Mouse (Mus musculus): ENCODE results near the gene Cited4.

Cited4 gene

GRCm38 (mm10) chr4:120666358-120667024 lies at the start of gene Cited4:
Gene Cited4, plus strand, starts transcription at chr4:120666572.
- peak; percentile 96 for DNase-seq

DNA sequence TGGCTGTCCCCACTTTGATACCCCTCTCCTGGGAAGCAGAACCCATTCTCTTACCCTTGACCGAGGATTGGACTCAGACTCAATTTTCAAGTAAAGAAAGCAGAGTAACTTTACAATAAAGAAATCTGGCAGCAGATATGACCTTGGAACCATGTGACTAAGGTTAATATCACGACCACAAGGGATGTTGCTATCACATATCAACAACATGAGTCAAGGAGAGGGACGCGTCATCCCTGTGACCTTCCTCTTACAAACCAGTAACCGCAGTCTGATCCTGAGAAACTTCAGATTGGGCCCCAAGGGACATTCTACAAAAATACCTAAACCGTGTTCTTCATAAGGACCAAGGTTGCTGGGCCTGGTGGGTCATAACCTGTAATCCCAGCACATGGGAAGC lies 38.6 kb upstream of the Cited4 start:
- no peak for DNase-seq

- no peak for DNase-seq
Observed at GRCm38 (mm10) chr4:120630218-120630931, 36.0 kb upstream of the Cited4 start.

DNA sequence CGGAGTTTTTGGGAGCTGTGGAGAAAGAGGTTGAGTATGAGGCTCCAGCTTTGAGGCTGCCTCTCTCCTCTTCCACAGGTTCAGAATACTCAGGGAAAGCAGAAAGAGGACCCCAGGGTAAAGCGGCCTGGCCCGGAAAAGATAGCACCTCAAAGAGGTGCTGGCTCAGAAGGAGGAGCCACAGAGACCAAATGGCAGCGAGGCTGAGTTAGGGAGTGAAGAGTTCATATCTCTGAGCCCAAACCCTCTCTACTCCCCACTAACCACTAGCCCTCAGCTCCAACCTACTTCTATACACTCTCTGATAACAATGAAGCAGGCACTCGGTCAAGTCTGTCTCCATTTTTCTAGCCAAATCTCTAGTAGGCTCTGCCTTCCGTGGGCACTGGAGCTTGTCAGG lies 34.5 kb upstream of the Cited4 start:
- no peak for DNase-seq

GRCm38 (mm10) chr4:120635351-120635750 lies 31.0 kb upstream of the Cited4 start:
- DNase-seq, result peak; percentile 51

- DNase-seq, result no peak
Observed at GRCm38 (mm10) chr4:120641946-120642345, 24.4 kb upstream of the Cited4 start.

DNA sequence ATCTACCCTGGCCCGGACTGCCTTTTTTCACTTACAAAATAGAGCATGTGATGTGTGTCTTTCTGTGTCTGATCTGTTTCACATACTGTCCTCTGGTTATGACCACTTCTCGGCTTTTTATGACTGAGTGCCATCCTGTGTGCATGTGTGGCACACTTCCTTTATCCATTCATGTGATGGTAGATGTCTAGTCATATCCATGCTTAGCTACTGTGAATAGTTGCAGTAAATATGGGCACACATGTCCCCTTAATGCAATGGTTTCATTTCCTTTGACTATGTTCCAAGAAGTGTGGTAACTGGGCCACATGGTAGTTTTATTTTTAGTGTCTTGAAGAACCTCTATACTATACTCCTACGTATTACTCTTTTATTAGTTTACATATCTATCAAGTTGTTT lies 22.5 kb upstream of the Cited4 start:
- DNase-seq, result no peak

DNA sequence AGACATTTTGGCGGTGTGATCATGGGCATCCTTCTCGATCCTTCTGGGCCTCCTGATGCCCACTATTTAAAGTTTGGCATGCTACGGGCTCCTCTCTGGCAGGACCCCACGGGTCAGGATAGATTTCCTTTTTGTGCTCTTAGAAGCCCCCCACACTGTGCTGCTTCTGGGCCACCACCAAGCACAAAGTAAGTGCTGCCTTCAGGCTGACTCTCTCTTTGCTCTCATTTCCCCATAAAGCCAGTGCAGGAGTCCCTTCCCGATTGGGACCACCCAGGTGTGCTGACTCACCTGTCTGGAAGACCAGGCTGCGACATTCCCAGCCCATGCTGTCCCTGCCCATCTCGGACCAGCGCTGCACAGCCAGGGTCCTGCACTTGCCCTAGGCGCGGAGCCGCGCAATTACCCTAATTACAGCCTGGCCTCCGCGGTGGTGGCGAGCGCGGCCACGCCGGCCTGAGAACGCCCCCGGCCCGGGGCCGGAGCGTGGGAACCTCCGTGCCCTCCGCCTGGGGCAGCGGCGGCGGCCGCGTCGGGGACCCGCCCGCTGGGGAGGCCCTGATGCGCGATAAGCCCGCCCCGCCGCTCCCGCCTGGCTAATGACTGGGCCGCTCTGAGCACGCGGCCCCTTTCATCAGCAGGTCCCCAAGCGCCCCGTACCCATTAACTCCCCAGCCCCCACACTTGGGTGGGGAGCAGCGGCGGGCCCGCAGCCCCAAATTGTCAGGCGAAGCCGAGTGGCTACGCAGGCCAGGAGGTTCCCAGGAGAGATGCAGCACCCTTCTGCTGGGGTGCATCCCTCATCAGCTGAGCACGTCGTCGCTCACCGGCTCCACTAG lies 16.8 kb upstream of the Cited4 start:
- peak; percentile 58 for DNase-seq

DNA sequence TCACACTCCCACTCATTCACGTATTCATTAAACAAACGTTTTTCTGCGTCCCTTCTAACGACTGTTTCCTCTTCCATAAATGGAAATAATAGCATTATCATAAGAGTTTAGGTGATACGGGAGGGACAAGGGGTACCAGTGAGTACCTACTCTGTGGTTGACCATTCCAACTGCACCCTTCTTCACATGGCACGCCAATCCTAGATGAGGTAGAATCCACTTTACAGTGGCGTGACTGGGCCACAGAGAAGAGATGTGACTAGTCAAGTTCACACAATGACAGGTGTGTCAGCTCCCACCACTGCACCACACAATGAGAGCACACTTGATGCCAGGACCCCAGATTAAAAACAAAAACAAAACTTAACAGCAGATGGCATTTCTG lies 16.2 kb upstream of the Cited4 start:
- peak; percentile 46 for DNase-seq

GRCm38 (mm10) chr4:120655898-120656297 lies 10.5 kb upstream of the Cited4 start:
- no peak for DNase-seq

- DNase-seq, result no peak
Observed at GRCm38 (mm10) chr4:120660485-120660884, 5.9 kb upstream of the Cited4 start.

DNA sequence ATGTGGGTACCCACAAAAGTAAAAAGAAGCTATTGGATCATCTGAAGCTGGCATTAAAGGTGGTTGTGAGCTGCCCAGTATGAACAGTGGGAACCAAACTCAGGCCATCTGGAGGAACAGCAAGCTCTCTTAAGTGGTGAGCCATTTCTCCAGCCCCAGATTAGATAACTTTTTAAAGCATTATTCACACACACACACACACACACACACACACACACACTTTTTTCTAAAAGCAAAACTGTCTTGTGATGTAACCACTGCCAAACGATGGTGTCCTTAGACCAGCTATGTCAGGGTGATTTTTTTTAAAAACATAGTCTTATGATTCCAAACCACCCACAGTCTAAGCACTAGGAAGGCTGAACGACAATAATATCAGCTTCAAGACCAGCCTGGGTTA lies 1.8 kb upstream of the Cited4 start:
- no peak for DNase-seq

GRCm38 (mm10) chr4:120665144-120665700 lies 1.1 kb upstream of the Cited4 start:
- no peak for DNase-seq

DNA sequence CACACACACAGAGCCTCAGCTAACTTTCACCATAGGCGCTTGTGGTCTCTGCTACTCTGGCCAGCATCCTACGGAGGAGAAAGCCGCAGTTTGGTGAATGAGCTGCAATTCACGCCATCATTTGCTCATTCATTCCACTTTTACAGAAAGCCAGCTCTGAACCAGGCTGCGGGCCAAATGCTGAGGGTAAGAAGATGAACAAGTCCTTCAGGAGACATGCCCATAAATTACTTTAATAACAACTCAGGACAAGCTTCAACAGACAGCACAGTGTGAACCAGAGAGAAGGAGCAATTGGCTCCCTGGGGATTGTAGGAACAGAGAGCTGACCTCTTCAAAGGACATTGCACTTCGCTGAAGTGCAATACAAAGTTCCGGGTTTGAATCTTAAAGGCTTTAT lies 590 bp upstream of the Cited4 start:
- peak; percentile 52 for DNase-seq

DNA sequence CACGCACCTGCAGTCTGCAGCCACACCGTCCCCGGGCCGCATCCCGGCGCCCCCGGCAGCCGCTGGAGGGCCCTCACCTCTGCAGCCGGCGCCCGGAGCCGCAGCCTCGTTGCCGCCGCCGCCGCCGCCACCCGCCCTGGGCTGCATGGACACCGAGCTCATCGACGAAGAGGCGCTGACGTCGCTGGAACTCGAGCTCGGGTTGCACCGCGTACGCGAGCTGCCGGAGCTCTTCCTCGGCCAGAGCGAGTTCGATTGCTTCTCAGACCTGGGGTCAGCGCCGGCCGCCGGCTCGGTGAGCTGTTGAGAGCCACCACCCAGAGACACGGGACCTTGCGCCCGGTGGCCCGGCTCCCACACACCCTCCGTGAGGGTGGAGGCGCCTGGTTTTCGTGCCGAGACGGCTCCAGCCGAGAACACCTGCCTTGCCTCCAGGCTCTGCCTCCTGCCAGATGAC lies 701 bp downstream of the Cited4 start:
- DNase-seq, result peak; percentile 65

GRCm38 (mm10) chr4:120667555-120667954 lies 1.2 kb downstream of the Cited4 start:
- DNase-seq, result no peak

- DNase-seq, result peak; percentile 56
Observed at GRCm38 (mm10) chr4:120668551-120668950, 2.2 kb downstream of the Cited4 start.

DNA sequence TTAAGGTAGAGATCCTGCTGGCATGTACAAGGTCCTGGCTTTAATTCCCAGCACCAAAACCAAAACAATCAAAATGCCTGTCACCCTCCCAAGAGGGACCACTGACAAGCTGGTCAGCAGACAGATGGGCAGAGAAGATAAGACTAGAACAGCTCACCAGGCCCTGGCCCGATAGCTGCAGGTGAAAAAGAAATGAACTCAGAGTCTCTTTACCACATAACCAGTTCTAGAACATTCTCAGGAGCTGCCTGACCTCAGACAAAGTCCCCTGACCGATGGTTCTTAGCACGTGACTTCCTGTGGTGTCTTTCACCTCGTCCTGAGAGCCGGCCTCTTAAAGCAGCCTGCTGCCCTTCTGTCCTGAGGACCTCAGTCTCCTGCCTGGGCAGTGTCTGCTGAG lies 3.2 kb downstream of the Cited4 start:
- DNase-seq, result no peak

DNA sequence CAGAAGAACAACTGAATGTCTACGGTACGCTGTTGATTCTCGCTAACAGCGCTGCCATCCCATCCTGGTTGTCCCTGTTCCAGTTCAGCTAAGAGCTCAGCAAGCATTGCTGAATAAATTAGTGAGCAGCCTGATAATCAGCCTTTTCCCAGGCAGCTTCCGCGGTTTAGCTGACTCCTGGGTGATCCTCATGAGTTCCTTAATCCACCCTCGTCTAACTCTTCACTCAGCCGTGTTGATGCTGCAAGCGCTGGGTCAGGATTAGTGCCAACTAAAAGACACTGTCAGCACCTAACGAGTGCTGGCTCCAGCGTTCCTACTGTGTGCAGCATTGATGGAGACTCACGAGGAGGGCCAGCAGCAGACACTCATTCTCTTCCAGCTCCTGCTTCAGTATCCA lies 4.7 kb downstream of the Cited4 start:
- DNase-seq, result no peak

DNA sequence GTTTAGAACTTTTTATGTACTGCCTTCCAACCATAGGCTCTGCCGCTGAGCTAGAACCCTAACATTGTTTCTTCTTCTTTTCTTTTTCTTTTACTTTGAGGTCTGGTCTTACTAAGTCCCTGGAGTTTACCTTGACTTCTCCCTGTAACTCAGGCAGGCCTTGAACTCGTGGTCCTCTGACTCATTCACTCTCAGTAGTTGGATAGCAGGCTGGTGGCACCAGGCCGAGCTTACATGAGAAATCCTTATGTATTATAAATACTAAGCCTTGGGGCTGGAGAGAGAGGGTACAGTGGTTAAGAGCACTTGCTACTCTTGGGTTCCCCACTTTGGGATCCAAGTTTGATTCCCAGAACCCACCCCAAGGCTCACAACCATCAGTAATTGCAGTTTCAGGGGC lies 7.2 kb downstream of the Cited4 start:
- no peak for DNase-seq

DNA sequence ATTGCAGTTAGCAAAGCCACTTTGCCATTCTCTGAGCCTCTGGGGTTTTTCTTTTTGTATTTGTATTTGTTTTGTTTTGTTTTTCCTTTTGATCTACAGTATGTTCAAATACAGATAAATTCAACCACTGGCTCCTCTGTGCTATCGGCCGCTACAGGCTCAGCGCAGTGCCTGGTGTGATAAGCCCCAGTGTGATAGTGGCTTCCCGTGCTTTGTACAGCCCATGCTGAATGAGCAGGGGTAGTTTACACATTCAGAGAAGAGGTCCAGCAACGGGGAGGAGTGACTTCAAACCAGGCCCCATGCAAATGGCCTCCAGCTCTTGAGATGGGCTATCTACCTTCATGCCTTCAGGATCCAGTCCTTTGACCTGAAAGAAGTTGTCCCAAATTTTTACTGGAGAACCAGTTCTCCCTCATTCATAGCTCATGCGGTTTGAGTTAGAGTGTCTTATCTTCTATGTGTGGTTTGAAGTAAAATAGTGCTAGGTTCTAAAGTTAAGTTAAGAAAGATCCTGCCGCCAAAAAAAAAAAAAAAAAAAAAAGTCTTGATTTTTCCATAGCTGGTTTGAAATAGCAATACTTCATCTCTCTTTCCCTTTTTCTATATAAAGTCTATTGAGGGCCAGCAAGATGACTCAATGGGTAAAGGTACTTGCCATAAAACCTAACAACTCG lies 8.5 kb downstream of the Cited4 start:
- no peak for DNase-seq

- no peak for DNase-seq
Observed at GRCm38 (mm10) chr4:120675640-120676039, 9.3 kb downstream of the Cited4 start.

GRCm38 (mm10) chr4:120680953-120681352 lies 14.6 kb downstream of the Cited4 start:
- peak; percentile 74 for DNase-seq
